Mouse (Mus musculus) ES-Bruce4 (cell line): ENCODE measurements around the gene Erbb4.

Source experiments
- CTCF ChIP-seq: IDR thresholded peaks from one replicate; pipeline ENCODE4 v1.8.1; 2011; ENCODE audit warnings: low read depth, low read length
- EP300 ChIP-seq: IDR thresholded peaks from 2 replicates; pipeline ENCODE4 v1.6.1; 2011; ENCODE audit warnings: low read depth, low read length; ENCODE audit not compliant: insufficient read depth
- POLR2A ChIP-seq: IDR thresholded peaks from one replicate; pipeline ENCODE4 v1.8.1; 2011; ENCODE audit warnings: low read length; ENCODE audit not compliant: insufficient read depth

- TF ChIP-seq POLR2A (no peak), CTCF (no peak), EP300 (no peak)
Measured at GRCm38 (mm10) chr1:68748976-68749375, 358.9 kb downstream of the Erbb4 start.
